Mouse (Mus musculus): Measurements from ENCODE around the gene Cdh13. TPM values are rescaled to one million over a fixed set of nuclear protein-coding genes. Genes with fewer than 3 reads are reported as not detected.

Cdh13 gene
- polyA plus RNA-seq, 1 experiment from 2014 or later: 15.7 TPM

GRCm38 (mm10) chr8:119180626-119181025 is 897.1 kb downstream of the Cdh13 start:
- Histone ChIP-seq H3K4me3 (no peak overlapping the region), H3K27me3 (peaks cover 28% of the 10 kb centered on the region; the same call in 1 of the 2 replicates), H3K9me3 (no peaks in the 10 kb centered on the region), H3K4me2 (replicated peaks) (no peak overlapping the region), H3K36me3 (no peaks in the 10 kb centered on the region), H3K9ac (no peak overlapping the region), H3K27ac (no peak overlapping the region), H3K4me1 (0 out of 2 replicates have a peak, but pooled peaks cover 8% of the 10 kb centered on the region)
- ATAC-seq (ENCODE audit: low FRiP score, low read depth): no peak
- 64% methylated on average over 13 of the region's 13 CpGs for WGBS

- H3K4me3 ChIP-seq: no peak overlapping the region
- no peaks in the 10 kb centered on the region for H3K4me1 ChIP-seq
- no peaks in the 10 kb centered on the region for H3K27me3 ChIP-seq
- 59% methylated on average over 8 of the region's 8 CpGs for WGBS
- H3K4me2 ChIP-seq (replicated peaks): no peak overlapping the region
- no peak for ATAC-seq (ENCODE audit: low FRiP score, low read depth)
- H3K27ac ChIP-seq: no peak overlapping the region
- H3K9me3 ChIP-seq: no peaks in the 10 kb centered on the region
- no peaks in the 10 kb centered on the region for H3K36me3 ChIP-seq
- no peak overlapping the region for H3K9ac ChIP-seq
Observed at GRCm38 (mm10) chr8:119195695-119196094, 912.2 kb downstream of the Cdh13 start.

GRCm38 (mm10) chr8:119196486-119197150 is 913.1 kb downstream of the Cdh13 start:
- Histone ChIP-seq H3K4me1 (no peaks in the 10 kb centered on the region), H3K9ac (no peak overlapping the region), H3K9me3 (no peaks in the 10 kb centered on the region), H3K27me3 (no peaks in the 10 kb centered on the region), H3K4me2 (replicated peaks) (no peak overlapping the region), H3K27ac (no peak overlapping the region), H3K4me3 (no peak overlapping the region), H3K36me3 (no peaks in the 10 kb centered on the region)
- WGBS: 79% methylated on average over 10 of the region's 10 CpGs
- ATAC-seq (ENCODE audit: low FRiP score, low read depth): no peak

GRCm38 (mm10) chr8:119208567-119208966 is 925.0 kb downstream of the Cdh13 start:
- Histone ChIP-seq H3K27me3 (no peaks in the 10 kb centered on the region), H3K4me1 (no peaks in the 10 kb centered on the region), H3K9me3 (0 out of 2 replicates have a peak, but pooled peaks cover 7% of the 10 kb centered on the region), H3K4me3 (no peak overlapping the region), H3K4me2 (replicated peaks) (no peak overlapping the region), H3K36me3 (no peaks in the 10 kb centered on the region), H3K9ac (no peak overlapping the region), H3K27ac (no peak overlapping the region)
- ATAC-seq (ENCODE audit: low FRiP score, low read depth): no peak
- WGBS: 74% methylated on average over 9 of the region's 9 CpGs

GRCm38 (mm10) chr8:119224547-119224946 is 941.0 kb downstream of the Cdh13 start:
- 0% methylated on average over 1 of the region's 1 CpGs for WGBS
- Histone ChIP-seq H3K27ac (no peak overlapping the region), H3K27me3 (no peaks in the 10 kb centered on the region)

GRCm38 (mm10) chr8:119245181-119245580 is 961.6 kb downstream of the Cdh13 start:
- Histone ChIP-seq H3K9me3 (no peaks in the 10 kb centered on the region), H3K27me3 (no peaks in the 10 kb centered on the region), H3K4me3 (no peak overlapping the region), H3K4me2 (replicated peaks) (no peak overlapping the region), H3K36me3 (no peaks in the 10 kb centered on the region), H3K4me1 (no peaks in the 10 kb centered on the region), H3K9ac (no peak overlapping the region), H3K27ac (no peak overlapping the region)
- WGBS: 56% methylated on average over 4 of the region's 4 CpGs
- no peak for ATAC-seq (ENCODE audit: low FRiP score, low read depth)

More at GRCm38 (mm10) chr8:119224547-119224946, 941.0 kb downstream of the Cdh13 start:
- Histone ChIP-seq H3K9ac (no peak overlapping the region), H3K36me3 (no peaks in the 10 kb centered on the region), H3K4me3 (no peak overlapping the region), H3K4me2 (replicated peaks) (no peak overlapping the region), H3K4me1 (no peaks in the 10 kb centered on the region), H3K9me3 (no peaks in the 10 kb centered on the region)
- no peak for ATAC-seq (ENCODE audit: low FRiP score, low read depth)

GRCm38 (mm10) chr8:119245641-119246040 is 962.1 kb downstream of the Cdh13 start:
- Histone ChIP-seq H3K36me3 (no peaks in the 10 kb centered on the region), H3K4me3 (no peak overlapping the region), H3K9me3 (no peaks in the 10 kb centered on the region), H3K9ac (no peak overlapping the region), H3K27me3 (no peaks in the 10 kb centered on the region), H3K4me2 (replicated peaks) (no peak overlapping the region), H3K4me1 (no peaks in the 10 kb centered on the region), H3K27ac (no peak overlapping the region)
- 52% methylated on average over 1 of the region's 1 CpGs for WGBS
- no peak for ATAC-seq (ENCODE audit: low FRiP score, low read depth)

GRCm38 (mm10) chr8:119254358-119254757 is 970.8 kb downstream of the Cdh13 start:
- Histone ChIP-seq H3K36me3 (no peaks in the 10 kb centered on the region), H3K4me1 (no peaks in the 10 kb centered on the region), H3K9ac (no peak overlapping the region), H3K9me3 (no peaks in the 10 kb centered on the region), H3K4me2 (replicated peaks) (no peak overlapping the region), H3K4me3 (no peak overlapping the region), H3K27me3 (no peaks in the 10 kb centered on the region), H3K27ac (no peak overlapping the region)
- no peak for ATAC-seq (ENCODE audit: low FRiP score, low read depth)
- WGBS: 96% methylated on average over 3 of the region's 3 CpGs

GRCm38 (mm10) chr8:119258642-119259041 is 975.1 kb downstream of the Cdh13 start:
- peak; percentile 28; the same call in 1 of the 2 replicates for ATAC-seq (ENCODE audit: low FRiP score, low read depth)
- Histone ChIP-seq H3K9ac (no peak overlapping the region), H3K9me3 (no peaks in the 10 kb centered on the region), H3K36me3 (no peaks in the 10 kb centered on the region), H3K4me1 (no peaks in the 10 kb centered on the region), H3K4me3 (no peak overlapping the region), H3K27ac (no peak overlapping the region), H3K27me3 (no peaks in the 10 kb centered on the region), H3K4me2 (replicated peaks) (no peak overlapping the region)
- WGBS: 36% methylated on average over 11 of the region's 11 CpGs

GRCm38 (mm10) chr8:119263750-119264149 is 980.2 kb downstream of the Cdh13 start:
- Histone ChIP-seq H3K9ac (no peak overlapping the region), H3K36me3 (no peaks in the 10 kb centered on the region), H3K27me3 (no peaks in the 10 kb centered on the region), H3K27ac (no peak overlapping the region), H3K9me3 (no peaks in the 10 kb centered on the region), H3K4me2 (replicated peaks) (no peak overlapping the region), H3K4me1 (no peaks in the 10 kb centered on the region), H3K4me3 (no peak overlapping the region)
- 70% methylated on average over 7 of the region's 7 CpGs for WGBS
- ATAC-seq (ENCODE audit: low FRiP score, low read depth): no peak

GRCm38 (mm10) chr8:119266304-119266703 is 982.8 kb downstream of the Cdh13 start:
- Histone ChIP-seq H3K4me1 (no peaks in the 10 kb centered on the region), H3K9me3 (no peaks in the 10 kb centered on the region), H3K27me3 (no peaks in the 10 kb centered on the region), H3K27ac (no peak overlapping the region), H3K4me3 (no peak overlapping the region), H3K9ac (no peak overlapping the region), H3K4me2 (replicated peaks) (no peak overlapping the region), H3K36me3 (no peaks in the 10 kb centered on the region)
- no peak for ATAC-seq (ENCODE audit: low FRiP score, low read depth)
- WGBS: 83% methylated on average over 4 of the region's 4 CpGs

- H3K36me3 ChIP-seq: no peaks in the 10 kb centered on the region
- no peak overlapping the region for H3K9ac ChIP-seq
- H3K9me3 ChIP-seq: no peaks in the 10 kb centered on the region
- no peak overlapping the region for H3K27ac ChIP-seq
- no peaks in the 10 kb centered on the region for H3K4me1 ChIP-seq
- ATAC-seq (ENCODE audit: low FRiP score, low read depth): no peak
- no peak overlapping the region for H3K4me2 ChIP-seq (replicated peaks)
- 82% methylated on average over 3 of the region's 3 CpGs for WGBS
- H3K27me3 ChIP-seq: no peaks in the 10 kb centered on the region
- H3K4me3 ChIP-seq: no peak overlapping the region
Observed at GRCm38 (mm10) chr8:119269576-119269975, 986.0 kb downstream of the Cdh13 start.

GRCm38 (mm10) chr8:119270371-119270770 is 986.8 kb downstream of the Cdh13 start:
- 80% methylated on average over 9 of the region's 9 CpGs for WGBS
- no peak for ATAC-seq (ENCODE audit: low FRiP score, low read depth)

More at GRCm38 (mm10) chr8:119270371-119270770, 986.8 kb downstream of the Cdh13 start:
- no peaks in the 10 kb centered on the region for H3K9me3 ChIP-seq
- no peak overlapping the region for H3K4me2 ChIP-seq (replicated peaks)
- H3K27me3 ChIP-seq: no peaks in the 10 kb centered on the region
- H3K27ac ChIP-seq: no peak overlapping the region
- H3K4me1 ChIP-seq: no peaks in the 10 kb centered on the region
- no peak overlapping the region for H3K4me3 ChIP-seq
- H3K9ac ChIP-seq: no peak overlapping the region
- H3K36me3 ChIP-seq: no peaks in the 10 kb centered on the region
